Mouse (Mus musculus) erythroblast, embryonic 14.5 days (primary cell): ENCODE results near the gene Slf2.

Experiments
- GATA1 ChIP-seq: IDR thresholded peaks from 2 replicates; pipeline ENCODE4 v1.6.1; 2012; ENCODE audit warnings: low read length, inconsistent platforms, mixed read lengths
- TAL1 ChIP-seq: IDR thresholded peaks from 3 replicates; pipeline ENCODE4 v1.6.1; 2012; ENCODE audit warnings: low read length, inconsistent platforms, mixed read lengths

DNA sequence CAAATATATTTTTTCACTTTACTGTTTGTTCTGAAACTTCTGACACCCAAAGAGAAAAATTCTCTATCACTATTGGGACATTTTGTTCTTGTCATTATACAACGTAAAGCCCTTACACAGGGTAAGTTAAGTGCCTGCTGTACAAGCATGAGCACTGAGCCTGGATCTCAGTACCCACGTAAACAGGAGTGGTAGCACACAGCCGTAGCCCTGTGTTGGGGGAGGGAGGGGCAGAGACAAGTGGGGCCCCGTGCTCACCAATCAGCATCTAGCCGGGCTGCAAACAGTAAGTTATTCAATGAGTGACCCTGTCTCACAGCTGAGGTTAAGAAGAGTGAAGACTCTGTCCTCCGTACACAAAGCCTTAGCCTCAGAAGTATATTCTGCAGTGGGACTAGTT, 45.7 kb downstream of the Slf2 start:
- TF ChIP-seq TAL1 (no peak), GATA1 (no peak)
